Mouse (Mus musculus) midbrain, postnatal 0 days (tissue): ENCODE data around the gene Adat3. TPM values are rescaled to one million over a fixed set of nuclear protein-coding genes. Genes with fewer than 3 reads are reported as not detected.

Experiments used
- ATAC-seq: fragments of 200-750 bp; cut with Nextera tagmentation; 2 replicates; pipeline ENCODE4 v1.8.0; 2017; ENCODE audit warnings: moderate number of reproducible peaks, mild to moderate bottlenecking, moderate TSS enrichment, moderate library complexity; ENCODE audit not compliant: low FRiP score
- DNase-seq: peaks from one replicate; pipeline ENCODE4 v3.0.0-alpha.2; 2015; ENCODE audit warnings: low spot score
- H3K27ac ChIP-seq: fragments of 300-500 bp; sonication (generic); 2 replicates; pipeline ENCODE4 v1.5.1; 2014; ENCODE audit warnings: low read depth, mild to moderate bottlenecking, low read length, mixed read lengths
- H3K27me3 ChIP-seq: fragments of 300-500 bp; sonication (generic); 2 replicates; pipeline ENCODE4 v1.6.1; 2014; ENCODE audit warnings: low read length, control low read depth, mixed read lengths; ENCODE audit not compliant: insufficient read depth
- H3K36me3 ChIP-seq: fragments of 300-500 bp; sonication (generic); 2 replicates; pipeline ENCODE4 v1.6.1; 2014; ENCODE audit warnings: low read length, control low read depth, mixed read lengths; ENCODE audit not compliant: insufficient read depth
- H3K4me1 ChIP-seq: fragments of 300-500 bp; sonication (generic); 2 replicates; pipeline ENCODE4 v1.6.1; 2014; ENCODE audit warnings: mild to moderate bottlenecking, control low read depth, antibody characterized with exemption, low read length, mixed read lengths; ENCODE audit not compliant: insufficient read depth
- H3K4me2 ChIP-seq: fragments of 300-500 bp; sonication (generic); 2 replicates; pipeline ENCODE4 v1.6.1; 2014; ENCODE audit warnings: low read depth, mild to moderate bottlenecking, low read length, mixed read lengths; ENCODE audit not compliant: poor library complexity, severe bottlenecking
- H3K4me3 ChIP-seq: fragments of 300-500 bp; sonication (generic); 2 replicates; pipeline ENCODE4 v1.5.1; 2014; ENCODE audit warnings: low read depth, mild to moderate bottlenecking, low read length, moderate library complexity
- H3K9ac ChIP-seq: fragments of 300-500 bp; sonication (generic); replicated peaks from 2 replicates; pipeline ENCODE4 v1.6.1; 2014; ENCODE audit warnings: mild to moderate bottlenecking, low read length, moderate library complexity, mixed read lengths; ENCODE audit not compliant: poor library complexity, severe bottlenecking
- H3K9me3 ChIP-seq: fragments of 300-500 bp; sonication (generic); 2 replicates; pipeline ENCODE4 v1.6.1; 2016; ENCODE audit warnings: low read length, control low read depth
- CTCF ChIP-seq: IDR thresholded peaks from 2 replicates; pipeline ENCODE4 v1.5.1; 2016; ENCODE audit warnings: antibody characterized with exemption, mild to moderate bottlenecking
- WGBS: fragments of 180-500 bp; shearing (Covaris S2); extraction: QIAGEN DNeasy Blood & Tissue Kit; methylation state at CpG from one replicate; pipeline ENCODE4 v1.1.7; 2014; 5-methylcytosine and 5-hydroxymethylcytosine counted together
- polyA plus RNA-seq: library from polyadenylated mRNA; unstranded; fragments of >200 nt; fragmentation: Nextera tagmentation; extraction: Ambion mirVana; gene quantifications from 2 replicates; pipeline ENCODE4 v1.2.1, GENCODE M21; 2015
- total RNA-seq: library from RNA; depleted of rRNA; stranded (reverse); fragments of >200 nt; gene quantifications from 2 replicates; pipeline ENCODE4 v1.2.3, GENCODE M21; 2014

The Adat3 gene
- total and polyA plus RNA-seq, 2 experiments from 2014 or later, result 4.9 to 6.2 TPM

DNA sequence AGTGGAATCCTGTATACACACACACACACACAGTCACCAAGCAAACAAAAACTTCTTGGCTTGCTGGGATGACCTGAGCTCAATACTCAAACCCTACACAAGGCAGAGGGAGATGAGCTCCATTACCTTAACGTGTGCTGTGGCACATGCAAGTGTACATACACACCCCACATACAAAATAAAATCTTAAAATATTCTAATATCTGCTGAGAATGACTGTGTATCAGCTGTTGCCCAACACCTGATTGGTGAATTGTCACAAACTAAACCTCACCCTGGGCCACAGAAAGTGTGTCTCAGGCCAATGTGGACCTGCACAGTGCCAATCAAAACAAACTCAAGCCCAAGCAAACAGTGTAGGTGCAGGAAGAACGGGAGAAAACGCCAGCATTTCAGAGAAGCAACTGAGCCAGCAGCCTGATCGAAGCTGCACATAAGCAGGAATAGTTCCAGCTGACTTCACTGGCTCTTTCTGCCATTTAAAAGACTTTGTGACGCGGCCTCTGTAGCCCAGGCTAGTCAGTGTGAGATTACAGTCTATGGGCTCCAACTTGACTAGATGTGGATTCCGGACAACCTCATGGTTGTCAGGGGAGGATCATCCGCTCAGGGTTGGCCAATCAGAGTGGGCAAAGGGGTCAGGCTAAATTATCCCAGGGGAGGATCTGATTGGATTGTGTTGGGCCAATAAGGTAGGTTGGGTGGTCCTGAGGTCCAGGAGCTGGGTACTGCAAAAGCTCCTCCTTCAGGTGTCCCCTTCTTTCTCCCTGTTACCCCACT lies 17.0 kb downstream of the Adat3 start:
- no peak overlapping the region for H3K27ac ChIP-seq
- WGBS, result 32% methylated on average over 8 of the region's 8 CpGs
- TF ChIP-seq CTCF, result no peak

DNA sequence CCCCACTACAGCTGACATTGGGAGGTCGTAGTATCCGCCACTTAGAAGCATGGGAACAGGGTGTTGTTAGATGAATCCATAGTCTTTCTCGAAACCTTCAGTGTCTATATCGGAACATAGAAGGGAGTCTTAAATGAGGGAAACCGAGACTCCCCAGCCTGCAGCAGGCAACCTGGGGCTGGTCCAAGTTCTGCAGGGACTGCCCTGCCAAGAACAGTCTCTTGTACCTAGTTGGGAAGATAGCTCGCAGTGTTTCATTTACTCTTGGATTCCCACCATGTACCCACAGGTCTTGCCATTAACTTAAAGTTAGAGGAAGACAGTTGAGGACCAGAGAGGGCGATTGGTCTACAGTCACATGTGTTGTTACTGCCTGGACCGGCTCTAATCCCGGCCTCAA lies 17.7 kb downstream of the Adat3 start:
- Histone ChIP-seq H3K36me3 (peaks cover 6% of the 10 kb centered on the region; the same call in 1 of the 2 replicates), H3K4me3 (no peak overlapping the region), H3K9me3 (no peaks in the 10 kb centered on the region), H3K4me2 (no peak overlapping the region), H3K27me3 (no peaks in the 10 kb centered on the region), H3K4me1 (peaks cover 11% of the 10 kb centered on the region), H3K9ac (no peak overlapping the region), H3K27ac (no peak overlapping the region)
- 86% methylated on average over 9 of the region's 9 CpGs for WGBS
- no peak for ATAC-seq
- TF ChIP-seq CTCF, result no peak
- DNase-seq, result no peak

More for the DNA sequence above, 17.0 kb downstream of the Adat3 start:
- Histone ChIP-seq H3K4me3 (no peak overlapping the region), H3K4me1 (peaks cover 11% of the 10 kb centered on the region), H3K4me2 (no peak overlapping the region), H3K36me3 (peaks cover 14% of the 10 kb centered on the region), H3K27me3 (no peaks in the 10 kb centered on the region), H3K9ac (no peak overlapping the region), H3K9me3 (no peaks in the 10 kb centered on the region)
- DNase-seq (no peak), ATAC-seq (no peak)

DNA sequence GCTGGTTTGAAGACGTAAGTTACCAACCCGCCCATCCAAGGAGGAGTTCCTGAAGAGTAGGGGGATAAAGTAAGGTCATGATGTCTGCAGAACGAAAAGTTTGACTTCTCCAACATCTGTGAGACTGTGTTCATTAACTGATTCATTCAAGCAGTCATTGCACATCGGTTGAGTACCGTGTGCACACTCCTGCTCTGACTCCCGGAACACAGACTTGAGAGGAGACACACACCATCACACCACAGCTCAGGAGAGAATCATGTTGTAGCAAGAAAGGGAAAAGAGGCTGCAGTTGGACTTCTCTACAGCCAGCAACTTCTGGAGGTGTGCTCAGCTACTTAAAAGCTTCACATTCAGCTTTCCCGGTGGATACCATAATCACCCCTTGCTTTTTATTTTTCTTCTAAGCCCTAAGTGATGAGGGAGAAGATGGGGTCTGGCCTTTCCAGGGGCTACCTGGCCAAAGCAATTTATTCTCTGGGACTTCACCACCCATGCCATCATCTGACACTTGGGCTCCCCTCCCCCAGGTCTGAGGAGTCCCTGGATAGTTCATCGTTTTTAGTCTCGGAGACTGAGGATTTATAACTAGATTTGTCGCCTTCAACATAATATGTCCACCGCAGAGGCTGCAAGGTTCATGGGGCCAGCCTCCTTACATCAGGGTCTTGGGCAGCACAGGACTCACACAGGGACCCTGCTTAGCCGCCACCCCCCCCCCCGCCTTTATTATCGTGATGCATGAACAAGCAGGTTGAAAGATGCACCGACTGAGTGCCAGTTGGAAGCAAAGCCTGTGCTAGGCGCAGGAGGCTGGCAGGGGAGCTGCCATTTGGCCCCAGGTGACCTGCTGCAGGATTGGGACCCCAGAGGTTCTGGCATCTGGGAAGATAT lies 18.4 kb downstream of the Adat3 start:
- Histone ChIP-seq H3K9me3 (no peaks in the 10 kb centered on the region), H3K4me2 (peak overlapping the region; percentile 73), H3K4me1 (peaks cover 11% of the 10 kb centered on the region), H3K36me3 (peaks cover 1% of the 10 kb centered on the region; the same call in 1 of the 2 replicates), H3K4me3 (peak overlapping the region; percentile 81), H3K9ac (peak overlapping the region; percentile 62), H3K27ac (peak overlapping the region; percentile 81), H3K27me3 (no peaks in the 10 kb centered on the region)
- TF ChIP-seq CTCF, result no peak
- ATAC-seq (no peak), DNase-seq (no peak)
- WGBS, result 53% methylated on average over 16 of the region's 16 CpGs

DNA sequence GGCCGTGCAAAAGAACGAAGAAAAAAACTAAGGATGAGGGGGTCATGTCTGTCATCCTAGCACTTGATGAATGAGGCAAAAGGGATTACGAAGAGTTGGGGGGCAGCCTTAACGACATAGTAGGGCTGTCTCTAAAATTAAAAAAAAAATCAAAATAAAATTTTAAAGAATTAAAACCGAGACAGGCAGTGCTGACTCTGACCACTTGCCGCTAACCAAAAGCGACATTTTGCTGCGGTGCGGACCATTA lies 18.9 kb downstream of the Adat3 start:
- DNase-seq (no peak), ATAC-seq (no peak)
- Histone ChIP-seq H3K36me3 (no peaks in the 10 kb centered on the region), H3K4me2 (peak overlapping the region; percentile 73), H3K9me3 (no peaks in the 10 kb centered on the region), H3K27me3 (no peaks in the 10 kb centered on the region), H3K27ac (peak overlapping the region; percentile 81), H3K4me3 (peak overlapping the region; percentile 81), H3K9ac (peak overlapping the region; percentile 62), H3K4me1 (peaks cover 11% of the 10 kb centered on the region)
- TF ChIP-seq CTCF, result no peak
- WGBS, result under 1% methylated on average over 9 of the region's 9 CpGs

DNA sequence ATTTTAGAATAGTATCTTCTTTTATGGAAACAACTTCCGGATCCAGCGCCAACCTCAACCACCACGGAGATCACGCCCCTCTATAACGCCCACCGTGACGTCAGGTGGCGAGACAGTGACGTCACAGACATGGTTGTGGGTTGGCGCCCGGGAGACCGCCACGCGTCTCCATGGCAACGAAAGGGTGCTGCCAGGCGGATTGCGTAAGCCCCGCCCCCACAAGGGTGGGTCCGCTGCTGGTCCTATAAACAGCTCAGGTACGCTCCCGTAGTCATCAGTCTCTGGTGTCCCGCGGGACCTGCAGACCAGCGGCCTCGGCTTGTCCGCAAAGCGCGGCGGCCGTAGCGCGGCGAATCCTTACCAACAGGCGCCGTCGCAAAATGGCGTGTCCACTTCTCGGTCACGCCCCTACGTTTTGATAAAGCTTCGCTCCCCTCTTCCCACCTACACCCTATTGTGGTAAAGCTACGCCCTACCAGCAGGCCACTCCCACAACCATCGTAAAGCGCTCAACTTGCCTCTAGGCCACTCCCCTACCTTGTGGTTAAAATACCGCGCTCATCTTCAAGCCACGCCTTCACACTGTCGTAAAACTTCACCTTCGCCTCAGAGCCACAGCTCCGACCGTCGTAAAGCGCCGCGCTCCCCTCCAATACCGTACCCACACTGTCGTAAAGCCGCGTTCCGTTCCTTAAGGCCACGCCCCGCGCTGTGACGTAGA lies 19.4 kb downstream of the Adat3 start:
- Histone ChIP-seq H3K9me3 (no peaks in the 10 kb centered on the region), H3K4me2 (peak overlapping the region; percentile 73), H3K4me3 (peak overlapping the region; percentile 81), H3K36me3 (no peaks in the 10 kb centered on the region), H3K27me3 (no peaks in the 10 kb centered on the region), H3K9ac (peak overlapping the region; percentile 91), H3K4me1 (peaks cover 11% of the 10 kb centered on the region), H3K27ac (peak overlapping the region; percentile 81)
- DNase-seq, result peak; percentile 100
- no peak for TF ChIP-seq CTCF
- WGBS, result 1% methylated on average over 64 of the region's 64 CpGs
- ATAC-seq, result peak; percentile 96
